Mouse (Mus musculus) kidney, embryonic 15.5 days (tissue): ENCODE measurements around the gene Tigd3. TPM values are rescaled to one million over a fixed set of nuclear protein-coding genes. Genes with fewer than 3 reads are reported as not detected.

ENCODE experiments used
- ATAC-seq: fragments of 200-750 bp; cut with Nextera tagmentation; replicated peaks from 2 replicates; pipeline ENCODE4 v1.8.0; 2017; ENCODE audit warnings: moderate TSS enrichment; ENCODE audit not compliant: low FRiP score
- H3K27ac ChIP-seq: fragments of 300-500 bp; sonication (generic); 2 replicates; pipeline ENCODE4 v1.5.1; 2015; ENCODE audit warnings: mild to moderate bottlenecking, inconsistent platforms
- H3K27me3 ChIP-seq: fragments of 300-500 bp; sonication (generic); 2 replicates; pipeline ENCODE4 v1.6.1; 2015; ENCODE audit warnings: inconsistent platforms
- H3K36me3 ChIP-seq: fragments of 300-500 bp; sonication (generic); 2 replicates; pipeline ENCODE4 v1.6.1; 2015; ENCODE audit warnings: inconsistent platforms
- H3K4me1 ChIP-seq: fragments of 300-500 bp; sonication (generic); 2 replicates; pipeline ENCODE4 v1.6.1; 2015; ENCODE audit warnings: inconsistent platforms
- H3K4me2 ChIP-seq: fragments of 300-500 bp; sonication (generic); 2 replicates; pipeline ENCODE4 v1.6.1; 2015; ENCODE audit warnings: moderate library complexity, mild to moderate bottlenecking, inconsistent platforms
- H3K4me3 ChIP-seq: fragments of 300-500 bp; sonication (generic); replicated peaks from 2 replicates; pipeline ENCODE4 v1.5.1; 2015; ENCODE audit warnings: mild to moderate bottlenecking, inconsistent platforms
- H3K9ac ChIP-seq: fragments of 300-500 bp; sonication (generic); 2 replicates; pipeline ENCODE4 v1.6.1; 2015; ENCODE audit warnings: mild to moderate bottlenecking, inconsistent platforms
- H3K9me3 ChIP-seq: fragments of 300-500 bp; sonication (generic); replicated peaks from 2 replicates; pipeline ENCODE4 v1.6.1; 2016; ENCODE audit warnings: inconsistent platforms
- WGBS: fragments of 180-500 bp; shearing (Covaris S2); methylation state at CpG from one replicate; pipeline ENCODE4 v1.1.7; 2015; ENCODE audit warnings: mixed read lengths; 5-methylcytosine and 5-hydroxymethylcytosine counted together
- polyA plus RNA-seq: library from polyadenylated mRNA; unstranded; fragments of >200 nt; fragmentation: Nextera tagmentation; extraction: Ambion mirVana; gene quantifications from 2 replicates; pipeline ENCODE4 v1.2.1, GENCODE M21; 2015

The Tigd3 gene
- 4.2 and 4.7 TPM in 2 replicates for polyA plus RNA-seq

- H3K27ac ChIP-seq, result peak within 1 kb of the TSS; percentile 73
- H3K27me3 ChIP-seq, result no peaks in the 10 kb centered on the region
- peaks cover 44% of the 10 kb centered on the region for H3K36me3 ChIP-seq
- H3K9ac ChIP-seq, result peak within 1 kb of the TSS; percentile 70
- peak within 1 kb of the TSS; percentile 59 for H3K4me3 ChIP-seq
- no peaks in the 10 kb centered on the region for H3K9me3 ChIP-seq
- peak; percentile 98 for ATAC-seq
- 2% methylated on average over 36 of the region's 36 CpGs for WGBS
- H3K4me1 ChIP-seq, result peaks cover 30% of the 10 kb centered on the region
- peak within 1 kb of the TSS; percentile 90 for H3K4me2 ChIP-seq
These were observed at the start of gene Tigd3 for GRCm38 (mm10) chr19:5894002-5894678. Gene Tigd3 (minus strand): TSS chr19:5894149.

- ATAC-seq, result no peak
- H3K9ac ChIP-seq, result no peak overlapping the region
- peaks cover 74% of the 10 kb centered on the region for H3K36me3 ChIP-seq
- H3K27ac ChIP-seq, result no peak overlapping the region
- no peak overlapping the region for H3K4me2 ChIP-seq
- H3K9me3 ChIP-seq, result no peaks in the 10 kb centered on the region
- 92% methylated on average over 15 of the region's 15 CpGs for WGBS
- H3K4me1 ChIP-seq, result peaks cover 48% of the 10 kb centered on the region
- H3K4me3 ChIP-seq, result no peak overlapping the region
- H3K27me3 ChIP-seq, result no peaks in the 10 kb centered on the region
These were observed 49.5 kb upstream of the Tigd3 start for GRCm38 (mm10) chr19:5943404-5943803.

GRCm38 (mm10) chr19:5942581-5942980, 48.6 kb upstream of the Tigd3 start:
- Histone ChIP-seq H3K27ac (no peak overlapping the region), H3K4me1 (peaks cover 56% of the 10 kb centered on the region), H3K9ac (no peak overlapping the region), H3K9me3 (no peaks in the 10 kb centered on the region), H3K36me3 (peaks cover 66% of the 10 kb centered on the region), H3K4me2 (no peak overlapping the region), H3K4me3 (no peak overlapping the region), H3K27me3 (no peaks in the 10 kb centered on the region)
- WGBS, result 92% methylated on average over 7 of the region's 7 CpGs
- no peak for ATAC-seq

- Histone ChIP-seq H3K4me2 (no peak overlapping the region), H3K9me3 (no peaks in the 10 kb centered on the region), H3K9ac (no peak overlapping the region), H3K4me1 (peaks cover 57% of the 10 kb centered on the region), H3K27ac (peak overlapping the region; percentile 72), H3K4me3 (no peak overlapping the region), H3K36me3 (peaks cover 48% of the 10 kb centered on the region), H3K27me3 (no peaks in the 10 kb centered on the region)
- ATAC-seq, result no peak
- 82% methylated on average over 10 of the region's 10 CpGs for WGBS
These were observed 46.7 kb upstream of the Tigd3 start for GRCm38 (mm10) chr19:5940656-5941055.

GRCm38 (mm10) chr19:5940173-5940572, 46.2 kb upstream of the Tigd3 start:
- Histone ChIP-seq H3K9me3 (no peaks in the 10 kb centered on the region), H3K27me3 (no peaks in the 10 kb centered on the region), H3K4me3 (no peak overlapping the region), H3K4me2 (no peak overlapping the region), H3K9ac (no peak overlapping the region), H3K4me1 (peaks cover 57% of the 10 kb centered on the region), H3K36me3 (peaks cover 43% of the 10 kb centered on the region), H3K27ac (peak overlapping the region; percentile 72)
- 24% methylated on average over 4 of the region's 4 CpGs for WGBS
- ATAC-seq, result no peak

- Histone ChIP-seq H3K36me3 (peaks cover 41% of the 10 kb centered on the region), H3K4me1 (peaks cover 57% of the 10 kb centered on the region), H3K27ac (peak overlapping the region; percentile 72)
These were observed 45.8 kb upstream of the Tigd3 start for GRCm38 (mm10) chr19:5939715-5940114.

GRCm38 (mm10) chr19:5938516-5938915, 44.6 kb upstream of the Tigd3 start:
- H3K4me1 ChIP-seq, result peaks cover 50% of the 10 kb centered on the region
- WGBS, result 90% methylated on average over 6 of the region's 6 CpGs

More at GRCm38 (mm10) chr19:5939715-5940114, 45.8 kb upstream of the Tigd3 start:
- 81% methylated on average over 5 of the region's 5 CpGs for WGBS
- no peak overlapping the region for H3K4me2 ChIP-seq
- H3K9me3 ChIP-seq, result no peaks in the 10 kb centered on the region
- no peaks in the 10 kb centered on the region for H3K27me3 ChIP-seq
- no peak overlapping the region for H3K9ac ChIP-seq
- ATAC-seq, result no peak
- no peak overlapping the region for H3K4me3 ChIP-seq

GRCm38 (mm10) chr19:5937836-5938406, 44.0 kb upstream of the Tigd3 start:
- Histone ChIP-seq H3K27me3 (no peaks in the 10 kb centered on the region), H3K27ac (no peak overlapping the region), H3K9ac (no peak overlapping the region), H3K36me3 (peaks cover 32% of the 10 kb centered on the region), H3K4me2 (0 out of 2 replicates have a peak overlapping the region, but pooled peaks have one; percentile 12), H3K4me3 (no peak overlapping the region), H3K9me3 (no peaks in the 10 kb centered on the region), H3K4me1 (peaks cover 50% of the 10 kb centered on the region)
- 26% methylated on average over 14 of the region's 14 CpGs for WGBS
- ATAC-seq, result no peak

More at GRCm38 (mm10) chr19:5938516-5938915, 44.6 kb upstream of the Tigd3 start:
- no peak overlapping the region for H3K27ac ChIP-seq
- no peak overlapping the region for H3K9ac ChIP-seq
- no peak overlapping the region for H3K4me3 ChIP-seq
- H3K27me3 ChIP-seq, result no peaks in the 10 kb centered on the region
- H3K9me3 ChIP-seq, result no peaks in the 10 kb centered on the region
- ATAC-seq, result no peak
- no peak overlapping the region for H3K4me2 ChIP-seq
- peaks cover 37% of the 10 kb centered on the region for H3K36me3 ChIP-seq

- H3K4me2 ChIP-seq, result no peak overlapping the region
- no peaks in the 10 kb centered on the region for H3K27me3 ChIP-seq
- no peaks in the 10 kb centered on the region for H3K9me3 ChIP-seq
- peaks cover 50% of the 10 kb centered on the region for H3K4me1 ChIP-seq
- 76% methylated on average over 21 of the region's 21 CpGs for WGBS
- no peak for ATAC-seq
- no peak overlapping the region for H3K27ac ChIP-seq
- no peak overlapping the region for H3K9ac ChIP-seq
- H3K36me3 ChIP-seq, result peaks cover 25% of the 10 kb centered on the region
- no peak overlapping the region for H3K4me3 ChIP-seq
These were observed 43.3 kb upstream of the Tigd3 start for GRCm38 (mm10) chr19:5937095-5937835.

- Histone ChIP-seq H3K4me2 (0 out of 2 replicates have a peak overlapping the region, but pooled peaks have one; percentile 17), H3K27ac (peak overlapping the region; percentile 75)
These were observed 41.7 kb upstream of the Tigd3 start for GRCm38 (mm10) chr19:5935691-5936090.

GRCm38 (mm10) chr19:5935266-5935665, 41.3 kb upstream of the Tigd3 start:
- Histone ChIP-seq H3K4me2 (0 out of 2 replicates have a peak overlapping the region, but pooled peaks have one; percentile 17), H3K9me3 (no peaks in the 10 kb centered on the region), H3K36me3 (peaks cover 10% of the 10 kb centered on the region; the same call in 1 of the 2 replicates), H3K27ac (peak overlapping the region; percentile 75), H3K9ac (no peak overlapping the region), H3K27me3 (no peaks in the 10 kb centered on the region), H3K4me1 (peaks cover 53% of the 10 kb centered on the region), H3K4me3 (no peak overlapping the region)
- WGBS, result 14% methylated on average over 3 of the region's 3 CpGs
- peak; percentile 91 for ATAC-seq

More at GRCm38 (mm10) chr19:5935691-5936090, 41.7 kb upstream of the Tigd3 start:
- no peaks in the 10 kb centered on the region for H3K9me3 ChIP-seq
- peaks cover 12% of the 10 kb centered on the region; the same call in 1 of the 2 replicates for H3K36me3 ChIP-seq
- no peak overlapping the region for H3K9ac ChIP-seq
- no peak for ATAC-seq
- H3K4me3 ChIP-seq, result no peak overlapping the region
- H3K27me3 ChIP-seq, result no peaks in the 10 kb centered on the region
- 42% methylated on average over 5 of the region's 5 CpGs for WGBS
- peaks cover 53% of the 10 kb centered on the region for H3K4me1 ChIP-seq
